Mouse (Mus musculus) kidney, embryonic 15.5 days (tissue): ENCODE measurements at regions not wholly inside any gene's neighbourhood (a gene's known extent, or its start where the extent isn't known, plus 50 kb on each side); places are given as distances from the start of the nearest gene placed in this dataset.

Experiments
- ATAC-seq: fragments of 200-750 bp; cut with Nextera tagmentation; replicated peaks from 2 replicates; pipeline ENCODE4 v1.8.0; 2017; ENCODE audit warnings: moderate TSS enrichment; ENCODE audit not compliant: low FRiP score
- H3K27ac ChIP-seq: fragments of 300-500 bp; sonication (generic); 2 replicates; pipeline ENCODE4 v1.5.1; 2015; ENCODE audit warnings: mild to moderate bottlenecking, inconsistent platforms
- H3K27me3 ChIP-seq: fragments of 300-500 bp; sonication (generic); 2 replicates; pipeline ENCODE4 v1.6.1; 2015; ENCODE audit warnings: inconsistent platforms
- H3K36me3 ChIP-seq: fragments of 300-500 bp; sonication (generic); 2 replicates; pipeline ENCODE4 v1.6.1; 2015; ENCODE audit warnings: inconsistent platforms
- H3K4me1 ChIP-seq: fragments of 300-500 bp; sonication (generic); 2 replicates; pipeline ENCODE4 v1.6.1; 2015; ENCODE audit warnings: inconsistent platforms
- H3K4me2 ChIP-seq: fragments of 300-500 bp; sonication (generic); 2 replicates; pipeline ENCODE4 v1.6.1; 2015; ENCODE audit warnings: moderate library complexity, mild to moderate bottlenecking, inconsistent platforms
- H3K4me3 ChIP-seq: fragments of 300-500 bp; sonication (generic); replicated peaks from 2 replicates; pipeline ENCODE4 v1.5.1; 2015; ENCODE audit warnings: mild to moderate bottlenecking, inconsistent platforms
- H3K9ac ChIP-seq: fragments of 300-500 bp; sonication (generic); 2 replicates; pipeline ENCODE4 v1.6.1; 2015; ENCODE audit warnings: mild to moderate bottlenecking, inconsistent platforms
- H3K9me3 ChIP-seq: fragments of 300-500 bp; sonication (generic); replicated peaks from 2 replicates; pipeline ENCODE4 v1.6.1; 2016; ENCODE audit warnings: inconsistent platforms
- whole genome bisulfite sequencing: fragments of 180-500 bp; shearing (Covaris S2); methylation state at CpG from one replicate; pipeline ENCODE4 v1.1.7; 2015; ENCODE audit warnings: mixed read lengths; 5-methylcytosine and 5-hydroxymethylcytosine counted together

DNA sequence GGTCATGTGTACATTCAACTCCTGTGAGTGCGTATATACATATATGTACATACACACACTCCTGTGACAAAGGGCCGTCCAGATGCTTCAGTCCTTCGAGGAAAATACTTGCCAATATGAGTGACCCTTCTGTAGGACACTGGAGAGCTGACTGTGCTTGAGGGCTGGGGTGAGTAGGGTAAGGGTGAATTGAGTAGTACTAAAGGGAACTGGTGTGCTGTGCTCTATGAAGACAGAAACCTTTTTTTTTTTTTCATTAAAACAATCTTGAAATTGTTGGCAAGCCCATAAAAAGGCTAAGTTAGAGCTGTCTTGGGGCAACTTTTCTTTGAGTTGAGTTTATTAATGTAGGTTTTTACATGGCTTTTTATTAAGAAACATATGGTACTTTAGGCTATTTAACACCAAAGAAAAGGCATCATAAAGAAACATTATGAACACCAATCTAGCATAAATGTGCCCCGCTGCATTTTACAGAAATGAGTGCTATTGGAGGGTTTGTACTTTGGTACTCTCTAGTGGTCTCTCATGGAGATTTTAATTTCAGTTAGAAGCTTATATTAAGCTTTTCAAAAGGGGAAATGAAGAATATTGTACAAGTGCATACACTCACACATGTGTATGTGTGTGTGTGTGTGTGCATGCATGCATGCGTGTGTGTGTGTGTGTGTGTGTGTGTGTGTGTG is 718.5 kb upstream of the 2610301B20Rik start:
- H3K4me1 ChIP-seq = no peaks in the 10 kb centered on the region
- no peak overlapping the region for H3K27ac ChIP-seq
- no peak overlapping the region for H3K4me2 ChIP-seq
- no peaks in the 10 kb centered on the region for H3K9me3 ChIP-seq
- no peaks in the 10 kb centered on the region for H3K27me3 ChIP-seq
- no peak for ATAC-seq
- no peaks in the 10 kb centered on the region for H3K36me3 ChIP-seq
- no peak overlapping the region for H3K4me3 ChIP-seq
- no peak overlapping the region for H3K9ac ChIP-seq
- WGBS = 87% methylated on average over 5 of the region's 5 CpGs

DNA sequence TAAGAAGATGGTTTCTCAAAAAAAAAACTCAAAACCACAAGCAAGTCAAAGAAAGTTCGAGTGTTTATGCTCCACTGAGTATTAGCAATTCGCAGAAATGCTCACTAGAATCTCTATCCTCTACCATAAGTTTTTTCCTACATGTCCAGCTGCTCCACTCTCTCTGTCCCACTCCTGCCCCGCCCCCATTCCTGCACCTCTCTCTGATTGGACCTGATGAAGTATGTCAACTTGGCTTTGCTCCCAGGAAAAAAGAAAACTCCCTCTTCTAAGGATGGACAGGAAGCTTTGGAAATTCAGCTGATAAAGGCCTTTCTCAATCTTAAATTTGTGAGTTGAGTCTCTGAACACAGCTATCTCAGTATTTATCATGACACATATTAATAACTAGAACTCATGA is 684.4 kb upstream of the 2610301B20Rik start:
- Histone ChIP-seq H3K27ac (no peak overlapping the region), H3K9ac (no peak overlapping the region), H3K9me3 (no peaks in the 10 kb centered on the region), H3K27me3 (no peaks in the 10 kb centered on the region), H3K36me3 (no peaks in the 10 kb centered on the region), H3K4me1 (peaks cover 2% of the 10 kb centered on the region; the same call in 1 of the 2 replicates), H3K4me2 (no peak overlapping the region), H3K4me3 (no peak overlapping the region)
- ATAC-seq = no peak
- WGBS = 75% methylated on average over 3 of the region's 3 CpGs

DNA sequence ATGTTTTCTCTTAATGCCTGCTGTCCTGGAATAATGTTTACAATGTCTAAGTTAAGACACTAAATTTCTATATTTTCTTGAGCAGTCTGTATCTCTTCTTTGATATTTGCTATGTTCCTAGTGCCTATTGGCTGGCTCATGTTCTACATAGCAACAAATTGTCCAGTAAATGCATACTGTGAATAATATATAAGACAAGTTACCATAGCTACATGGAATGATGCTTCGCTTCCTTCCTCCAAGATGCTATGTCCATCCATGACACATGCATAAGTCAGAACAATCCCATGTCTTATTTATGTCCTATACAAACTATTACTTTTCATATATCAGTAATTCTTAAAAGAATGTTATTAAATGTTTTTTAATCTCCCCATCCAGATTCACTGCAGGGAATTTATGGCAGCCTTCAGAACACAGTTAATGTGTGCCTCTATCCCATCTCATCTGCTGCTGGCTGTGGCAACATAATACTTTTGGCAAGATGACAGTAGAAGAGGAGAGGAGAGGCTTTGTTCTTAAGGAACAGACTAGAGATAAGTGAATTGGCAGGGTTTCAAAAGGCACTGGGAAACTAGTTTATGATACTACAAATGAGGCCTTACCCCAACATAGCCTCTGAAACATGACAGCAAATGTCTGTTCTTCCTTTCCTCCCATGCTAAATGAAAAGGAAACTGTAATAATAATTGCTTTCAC is 676.9 kb upstream of the 2610301B20Rik start:
- no peak overlapping the region for H3K27ac ChIP-seq

DNA sequence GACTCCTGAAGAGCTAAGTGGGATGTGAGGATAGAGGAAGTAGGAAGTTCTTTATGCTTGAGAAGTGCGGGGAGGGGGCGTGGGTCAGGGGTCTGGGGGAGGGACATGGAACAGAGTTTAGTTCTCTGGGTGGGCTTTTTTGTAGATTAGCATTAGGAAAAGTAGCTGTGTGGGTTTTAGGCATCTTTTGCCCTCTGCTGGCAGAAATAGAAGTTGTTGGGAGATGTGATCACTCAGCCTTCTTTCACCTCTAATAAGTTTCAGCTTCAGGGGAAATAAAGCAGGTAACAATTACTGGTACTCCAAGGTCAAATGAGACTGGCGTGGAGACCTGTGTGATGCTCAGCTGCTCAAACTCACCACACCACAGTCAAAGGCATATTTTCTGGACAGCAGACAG is 672.5 kb upstream of the 2610301B20Rik start:
- Histone ChIP-seq H3K4me3 (no peak overlapping the region), H3K27ac (no peak overlapping the region), H3K9me3 (no peaks in the 10 kb centered on the region), H3K9ac (no peak overlapping the region), H3K4me2 (no peak overlapping the region), H3K27me3 (no peaks in the 10 kb centered on the region), H3K4me1 (no peaks in the 10 kb centered on the region), H3K36me3 (no peaks in the 10 kb centered on the region)
- ATAC-seq = no peak
- WGBS = 44% methylated on average over 3 of the region's 3 CpGs

More for the DNA sequence above, 676.9 kb upstream of the 2610301B20Rik start:
- no peaks in the 10 kb centered on the region for H3K27me3 ChIP-seq
- peaks cover 2% of the 10 kb centered on the region; the same call in 1 of the 2 replicates for H3K4me1 ChIP-seq
- peak; percentile 79; the same call in 1 of the 2 replicates for ATAC-seq
- H3K9me3 ChIP-seq = no peaks in the 10 kb centered on the region
- no peaks in the 10 kb centered on the region for H3K36me3 ChIP-seq
- no peak overlapping the region for H3K9ac ChIP-seq
- WGBS = 78% methylated on average over 1 of the region's 1 CpGs
- H3K4me3 ChIP-seq = no peak overlapping the region
- no peak overlapping the region for H3K4me2 ChIP-seq

DNA sequence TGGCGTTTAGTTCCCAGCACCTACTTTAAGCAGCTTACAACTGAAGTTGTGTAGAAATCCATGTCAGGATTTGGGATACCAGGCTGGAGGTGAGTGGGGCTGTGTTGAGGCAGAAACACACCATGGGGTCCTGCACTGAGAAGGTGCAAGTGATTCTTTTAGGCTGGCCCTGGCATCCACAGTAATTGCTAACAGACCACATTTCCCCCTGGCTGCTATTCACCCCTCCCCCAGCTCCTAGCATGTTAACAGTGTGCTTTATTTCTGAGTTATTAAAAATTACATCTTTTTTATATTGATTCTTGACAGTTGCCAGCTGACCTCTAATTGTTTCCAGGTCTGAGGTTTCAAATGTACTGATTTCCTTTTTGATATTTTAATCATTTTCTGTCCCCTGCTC is 670.1 kb upstream of the 2610301B20Rik start:
- no peak overlapping the region for H3K9ac ChIP-seq
- no peak for ATAC-seq
- no peak overlapping the region for H3K4me3 ChIP-seq
- H3K4me1 ChIP-seq = no peaks in the 10 kb centered on the region
- H3K27ac ChIP-seq = no peak overlapping the region
- H3K27me3 ChIP-seq = no peaks in the 10 kb centered on the region
- no peak overlapping the region for H3K4me2 ChIP-seq
- WGBS = 88% methylated on average over 1 of the region's 1 CpGs
- no peaks in the 10 kb centered on the region for H3K9me3 ChIP-seq
- no peaks in the 10 kb centered on the region for H3K36me3 ChIP-seq

DNA sequence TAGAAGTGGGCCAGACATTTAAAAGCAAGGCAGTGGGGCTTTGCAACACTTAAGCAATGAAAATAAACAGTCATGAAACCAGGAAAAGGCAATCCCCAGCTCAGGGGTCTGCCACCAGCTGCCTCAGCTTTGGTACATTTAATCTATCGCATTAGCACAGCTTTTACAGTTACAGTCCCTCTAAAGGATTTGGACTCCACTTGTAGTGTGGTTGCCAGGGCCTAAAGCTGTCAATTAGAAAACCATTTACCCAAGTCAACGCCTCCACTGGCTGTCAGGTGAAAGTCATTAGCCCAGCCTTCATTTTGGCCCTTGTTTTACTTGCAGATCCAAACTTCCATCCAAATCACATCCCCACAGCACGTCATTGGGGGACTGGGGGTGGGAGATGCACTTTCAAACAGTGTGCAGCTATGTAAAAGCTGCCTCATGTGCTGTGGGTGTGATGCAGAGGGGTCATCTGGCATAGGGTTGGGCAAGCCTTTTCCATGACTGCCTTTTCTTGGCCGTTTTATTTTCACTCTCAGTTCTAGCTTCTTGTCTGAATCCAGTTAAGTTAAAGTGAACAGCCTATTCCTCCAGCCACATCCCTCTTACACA is 664.9 kb upstream of the 2610301B20Rik start:
- Histone ChIP-seq H3K27ac (no peak overlapping the region), H3K4me1 (no peaks in the 10 kb centered on the region), H3K36me3 (no peaks in the 10 kb centered on the region), H3K27me3 (no peaks in the 10 kb centered on the region), H3K4me3 (no peak overlapping the region), H3K4me2 (no peak overlapping the region), H3K9me3 (no peaks in the 10 kb centered on the region), H3K9ac (no peak overlapping the region)
- 63% methylated on average over 4 of the region's 4 CpGs for WGBS
- no peak for ATAC-seq

DNA sequence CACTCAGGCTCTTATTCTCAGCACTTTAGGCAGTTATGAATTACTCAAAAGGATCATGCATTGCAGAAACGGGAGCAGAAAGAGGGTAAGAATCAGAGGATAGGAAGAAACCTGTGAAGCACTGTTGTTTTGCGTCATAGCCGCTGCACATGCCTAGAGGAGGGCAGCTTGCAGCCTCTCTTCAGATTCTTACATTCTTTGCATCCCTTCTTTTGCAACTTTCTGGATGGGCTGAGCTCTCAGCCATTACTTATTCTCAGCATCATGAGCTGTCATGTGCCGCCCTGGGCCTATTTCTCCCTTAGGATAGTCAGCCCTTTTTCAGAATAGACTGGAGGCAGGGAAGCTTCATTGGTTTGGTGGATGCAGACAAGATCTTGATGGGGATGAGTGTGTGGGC is 663.0 kb upstream of the 2610301B20Rik start:
- Histone ChIP-seq H3K9me3 (no peaks in the 10 kb centered on the region), H3K9ac (no peak overlapping the region), H3K27ac (no peak overlapping the region), H3K4me3 (no peak overlapping the region), H3K27me3 (no peaks in the 10 kb centered on the region), H3K4me2 (no peak overlapping the region), H3K36me3 (no peaks in the 10 kb centered on the region), H3K4me1 (no peaks in the 10 kb centered on the region)
- 87% methylated on average over 4 of the region's 4 CpGs for WGBS
- no peak for ATAC-seq

DNA sequence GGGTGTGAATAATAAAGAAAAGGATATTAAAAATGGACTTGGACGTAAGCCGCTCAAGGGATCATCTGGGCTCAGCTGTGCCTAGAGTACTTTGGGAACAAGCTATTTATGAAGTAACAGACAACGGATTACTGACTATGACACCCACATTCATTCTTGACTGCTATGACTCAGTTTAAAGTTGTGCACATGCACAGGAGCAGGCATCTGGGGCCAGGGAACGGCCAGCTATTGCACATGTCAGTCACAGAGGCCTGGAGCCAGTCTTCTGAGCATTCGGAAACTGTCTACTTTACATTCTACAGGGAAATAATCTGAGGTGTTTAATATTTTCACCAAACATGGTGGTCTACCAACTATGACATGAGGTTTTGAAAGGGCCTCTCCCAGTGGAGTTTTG is 639.0 kb upstream of the 2610301B20Rik start:
- no peaks in the 10 kb centered on the region for H3K27me3 ChIP-seq
- no peaks in the 10 kb centered on the region for H3K4me1 ChIP-seq
- no peak for ATAC-seq
- no peak overlapping the region for H3K4me3 ChIP-seq
- no peaks in the 10 kb centered on the region for H3K36me3 ChIP-seq
- H3K4me2 ChIP-seq = no peak overlapping the region
- H3K9me3 ChIP-seq = no peaks in the 10 kb centered on the region
- 93% methylated on average over 5 of the region's 5 CpGs for whole genome bisulfite sequencing
- no peak overlapping the region for H3K27ac ChIP-seq
- no peak overlapping the region for H3K9ac ChIP-seq

DNA sequence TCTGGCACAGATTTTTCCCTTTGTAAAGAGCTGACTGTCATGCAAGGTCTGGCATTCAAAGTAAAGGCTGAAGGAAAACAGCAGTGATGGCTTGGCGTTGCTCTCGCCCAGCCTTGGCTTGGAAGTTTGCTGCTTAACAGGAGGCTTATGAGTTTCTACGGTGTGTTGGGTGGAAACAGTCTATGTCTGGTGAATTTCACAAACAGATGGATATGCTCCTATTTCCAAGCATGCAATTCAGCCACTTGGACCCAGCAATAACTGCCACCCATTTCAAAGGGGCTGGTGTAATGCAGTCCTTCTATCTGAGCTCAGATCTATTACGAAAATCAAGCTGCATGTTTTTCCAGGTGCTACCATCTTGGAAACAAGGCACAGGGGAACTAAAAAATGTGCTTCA is 632.2 kb upstream of the 2610301B20Rik start:
- Histone ChIP-seq H3K4me3 (no peak overlapping the region), H3K9ac (no peak overlapping the region)
- WGBS = 77% methylated on average over 4 of the region's 4 CpGs

DNA sequence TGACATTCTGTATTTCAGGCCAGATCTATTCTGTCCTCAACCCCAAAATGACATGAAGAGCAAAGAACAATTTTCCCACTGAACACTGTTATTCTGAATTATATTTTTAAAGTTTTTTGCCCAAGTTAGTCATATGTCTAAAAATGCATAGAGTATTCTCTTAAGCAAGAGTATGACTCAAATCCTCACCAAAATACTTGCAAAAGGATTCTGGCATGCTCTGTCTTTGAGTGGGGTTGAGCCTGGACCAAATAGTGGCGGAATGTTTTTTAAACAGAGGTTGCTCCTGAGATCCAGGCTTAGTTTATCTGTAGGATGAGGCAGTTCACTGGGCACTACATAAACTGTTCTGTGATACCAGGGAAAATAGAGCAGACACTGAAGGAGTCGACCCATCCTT is 631.4 kb upstream of the 2610301B20Rik start:
- Histone ChIP-seq H3K27me3 (no peaks in the 10 kb centered on the region), H3K36me3 (no peaks in the 10 kb centered on the region), H3K27ac (no peak overlapping the region), H3K4me2 (no peak overlapping the region), H3K4me1 (no peaks in the 10 kb centered on the region), H3K9me3 (no peaks in the 10 kb centered on the region), H3K9ac (no peak overlapping the region), H3K4me3 (no peak overlapping the region)
- no peak for ATAC-seq
- 70% methylated on average over 2 of the region's 2 CpGs for WGBS

More for the DNA sequence above, 632.2 kb upstream of the 2610301B20Rik start:
- Histone ChIP-seq H3K27ac (no peak overlapping the region), H3K4me2 (no peak overlapping the region), H3K9me3 (no peaks in the 10 kb centered on the region), H3K27me3 (no peaks in the 10 kb centered on the region), H3K4me1 (no peaks in the 10 kb centered on the region), H3K36me3 (no peaks in the 10 kb centered on the region)
- ATAC-seq = no peak

DNA sequence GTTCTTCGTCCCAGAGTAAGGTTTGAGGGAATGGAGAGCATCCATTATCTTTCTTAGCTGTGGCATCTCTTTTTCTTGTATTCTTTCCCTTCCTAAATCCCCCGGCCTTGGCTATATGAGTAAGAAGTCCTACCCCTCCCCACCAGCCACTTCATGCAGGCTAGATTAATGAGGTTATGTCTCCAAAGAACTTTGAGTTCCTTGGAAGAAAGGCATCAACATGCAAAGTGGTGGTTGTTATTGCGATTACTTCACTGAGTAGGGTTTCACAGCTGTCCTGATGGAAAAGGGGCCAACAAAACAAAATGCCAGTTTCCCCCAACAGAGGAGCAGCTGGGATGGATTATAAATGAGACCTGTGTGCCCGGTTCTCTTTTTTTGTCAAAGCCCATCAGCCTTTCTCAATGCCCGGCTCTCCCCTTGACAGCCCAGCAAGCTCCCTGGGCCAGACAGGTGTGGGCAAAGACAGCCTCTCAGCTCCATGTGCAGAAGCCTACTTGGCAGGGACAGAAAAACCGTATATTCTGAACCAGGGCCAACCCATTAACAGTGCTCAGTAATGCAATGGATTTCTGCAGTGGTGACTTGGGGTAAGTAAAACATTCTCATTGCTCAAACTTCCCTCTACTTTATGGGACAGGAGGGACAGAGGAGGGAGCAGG is 620.1 kb upstream of the 2610301B20Rik start:
- Histone ChIP-seq H3K4me3 (no peak overlapping the region), H3K27ac (no peak overlapping the region), H3K36me3 (no peaks in the 10 kb centered on the region), H3K4me1 (no peaks in the 10 kb centered on the region), H3K4me2 (no peak overlapping the region), H3K27me3 (no peaks in the 10 kb centered on the region), H3K9ac (no peak overlapping the region), H3K9me3 (no peaks in the 10 kb centered on the region)
- 86% methylated on average over 6 of the region's 6 CpGs for WGBS
- no peak for ATAC-seq

DNA sequence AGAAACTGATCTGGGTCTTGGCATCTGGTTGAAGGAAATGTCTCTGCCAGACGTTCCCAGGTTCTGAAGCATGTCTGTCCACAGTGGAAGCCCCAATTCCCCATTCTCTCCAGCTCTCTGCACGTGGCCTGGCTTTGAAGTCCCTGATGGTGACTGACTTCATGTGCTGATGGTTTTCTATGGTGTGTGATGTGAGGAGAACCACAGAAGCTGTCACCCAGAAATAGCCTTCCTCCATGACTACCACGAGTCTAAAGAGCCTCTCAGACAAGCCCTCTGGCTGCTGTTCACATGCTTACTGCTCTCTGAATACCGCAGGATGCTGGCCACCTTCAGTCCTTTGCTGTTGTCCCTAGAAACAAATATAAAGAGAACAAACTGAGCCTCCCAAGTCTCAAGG is 616.8 kb upstream of the 2610301B20Rik start:
- no peaks in the 10 kb centered on the region for H3K9me3 ChIP-seq
- 71% methylated on average over 4 of the region's 4 CpGs for WGBS
- no peak for ATAC-seq
- H3K27ac ChIP-seq = no peak overlapping the region
- no peaks in the 10 kb centered on the region for H3K27me3 ChIP-seq
- no peak overlapping the region for H3K4me2 ChIP-seq
- no peak overlapping the region for H3K4me3 ChIP-seq
- H3K9ac ChIP-seq = no peak overlapping the region
- H3K36me3 ChIP-seq = no peaks in the 10 kb centered on the region
- H3K4me1 ChIP-seq = no peaks in the 10 kb centered on the region
